Mouse (Mus musculus): ENCODE results near the gene Zcchc2.
A peak's percentile ranks its signal among the peaks of the same experiment; 100 is the strongest.

The Zcchc2 gene

GRCm38 (mm10) chr1:105988903-105989639 lies 1.1 kb upstream of the Zcchc2 start:
- no peak for DNase-seq (ENCODE audit: low spot score)

GRCm38 (mm10) chr1:105989640-105989984 lies 594 bp upstream of the Zcchc2 start:
- DNase-seq (ENCODE audit: low spot score) = no peak

- peak; percentile 46 for DNase-seq (ENCODE audit: low spot score)
Observed at GRCm38 (mm10) chr1:105990911-105991761, 930 bp downstream of the Zcchc2 start.

- DNase-seq (ENCODE audit: low spot score) = no peak
Observed at GRCm38 (mm10) chr1:105991931-105992837, 2.0 kb downstream of the Zcchc2 start.

GRCm38 (mm10) chr1:105993196-105993595 lies 3.0 kb downstream of the Zcchc2 start:
- no peak for DNase-seq (ENCODE audit: low spot score)

GRCm38 (mm10) chr1:105993601-105994209 lies 3.5 kb downstream of the Zcchc2 start:
- DNase-seq (ENCODE audit: low spot score) = peak; percentile 68

GRCm38 (mm10) chr1:105995966-105996365 lies 5.8 kb downstream of the Zcchc2 start:
- no peak for DNase-seq (ENCODE audit: low spot score)

GRCm38 (mm10) chr1:105997282-105997681 lies 7.1 kb downstream of the Zcchc2 start:
- DNase-seq (ENCODE audit: low spot score) = no peak

- DNase-seq (ENCODE audit: low spot score) = no peak
Observed at GRCm38 (mm10) chr1:105999802-106000201, 9.6 kb downstream of the Zcchc2 start.

- no peak for DNase-seq (ENCODE audit: low spot score)
Observed at GRCm38 (mm10) chr1:106007581-106007980, 17.4 kb downstream of the Zcchc2 start.

GRCm38 (mm10) chr1:106011097-106011496 lies 20.9 kb downstream of the Zcchc2 start:
- DNase-seq (ENCODE audit: low spot score) = no peak

- no peak for DNase-seq (ENCODE audit: low spot score)
Observed at GRCm38 (mm10) chr1:106013759-106014158, 23.6 kb downstream of the Zcchc2 start.

- DNase-seq (ENCODE audit: low spot score) = no peak
Observed at GRCm38 (mm10) chr1:106016262-106016661, 26.1 kb downstream of the Zcchc2 start.

- DNase-seq (ENCODE audit: low spot score) = no peak
Observed at GRCm38 (mm10) chr1:106019854-106020253, 29.6 kb downstream of the Zcchc2 start.

- no peak for DNase-seq (ENCODE audit: low spot score)
Observed at GRCm38 (mm10) chr1:106022998-106023397, 32.8 kb downstream of the Zcchc2 start.

- no peak for DNase-seq (ENCODE audit: low spot score)
Observed at GRCm38 (mm10) chr1:106024254-106024653, 34.0 kb downstream of the Zcchc2 start.

GRCm38 (mm10) chr1:106024778-106025177 lies 34.6 kb downstream of the Zcchc2 start:
- DNase-seq (ENCODE audit: low spot score) = no peak

GRCm38 (mm10) chr1:106029769-106030168 lies 39.6 kb downstream of the Zcchc2 start:
- no peak for DNase-seq (ENCODE audit: low spot score)

- no peak for DNase-seq (ENCODE audit: low spot score)
Observed at GRCm38 (mm10) chr1:106030331-106030730, 40.1 kb downstream of the Zcchc2 start.

GRCm38 (mm10) chr1:106030886-106031285 lies 40.7 kb downstream of the Zcchc2 start:
- no peak for DNase-seq (ENCODE audit: low spot score)

GRCm38 (mm10) chr1:106031908-106032307 lies 41.7 kb downstream of the Zcchc2 start:
- no peak for DNase-seq (ENCODE audit: low spot score)

- no peak for DNase-seq (ENCODE audit: low spot score)
Observed at GRCm38 (mm10) chr1:106034776-106035175, 44.6 kb downstream of the Zcchc2 start.
